Mouse (Mus musculus) midbrain, embryonic 13.5 days (tissue): ENCODE results near the gene Ikzf1. TPM values are rescaled to one million over a fixed set of nuclear protein-coding genes. Genes with fewer than 3 reads are reported as not detected.

Experiments used
- ATAC-seq: fragments of 200-750 bp; cut with Nextera tagmentation; 2 replicates; pipeline ENCODE4 v1.8.0; 2017; ENCODE audit warnings: mild to moderate bottlenecking, moderate TSS enrichment, moderate library complexity
- H3K27ac ChIP-seq: fragments of 300-500 bp; sonication (generic); 2 replicates; pipeline ENCODE4 v1.5.1; 2015; ENCODE audit warnings: inconsistent platforms, mild to moderate bottlenecking, moderate library complexity
- H3K27me3 ChIP-seq: fragments of 300-500 bp; sonication (generic); 2 replicates; pipeline ENCODE4 v1.6.1; 2015; ENCODE audit warnings: mild to moderate bottlenecking, inconsistent platforms
- H3K36me3 ChIP-seq: fragments of 300-500 bp; sonication (generic); 2 replicates; pipeline ENCODE4 v1.6.1; 2015; ENCODE audit warnings: mild to moderate bottlenecking, inconsistent platforms
- H3K4me1 ChIP-seq: fragments of 300-500 bp; sonication (generic); replicated peaks from 2 replicates; pipeline ENCODE4 v1.6.1; 2015; ENCODE audit warnings: inconsistent platforms
- H3K4me2 ChIP-seq: fragments of 300-500 bp; sonication (generic); replicated peaks from 2 replicates; pipeline ENCODE4 v1.6.1; 2015; ENCODE audit warnings: moderate library complexity, mild to moderate bottlenecking, inconsistent platforms
- H3K4me3 ChIP-seq: fragments of 300-500 bp; sonication (generic); replicated peaks from 2 replicates; pipeline ENCODE4 v1.5.1; 2015; ENCODE audit warnings: mild to moderate bottlenecking, inconsistent platforms
- H3K9ac ChIP-seq: fragments of 300-500 bp; sonication (generic); replicated peaks from 2 replicates; pipeline ENCODE4 v1.6.1; 2015; ENCODE audit warnings: mild to moderate bottlenecking, inconsistent platforms
- H3K9me3 ChIP-seq: fragments of 300-500 bp; sonication (generic); 2 replicates; pipeline ENCODE4 v1.6.1; 2016; ENCODE audit warnings: mild to moderate bottlenecking, inconsistent platforms
- WGBS: fragments of 180-500 bp; shearing (Covaris S2); methylation state at CpG from one replicate; pipeline ENCODE4 v1.1.7; 2015; 5-methylcytosine and 5-hydroxymethylcytosine counted together
- polyA plus RNA-seq: library from polyadenylated mRNA; unstranded; fragments of >200 nt; fragmentation: Nextera tagmentation; extraction: Ambion mirVana; gene quantifications from 2 replicates; pipeline ENCODE4 v1.2.1, GENCODE M21; 2015

The Ikzf1 gene
- polyA plus RNA-seq, 1 experiment from 2014 or later, result 1.2 TPM

- no peak overlapping the region for H3K9ac ChIP-seq
- H3K9me3 ChIP-seq, result no peaks in the 10 kb centered on the region
- no peak overlapping the region for H3K4me2 ChIP-seq
- H3K27ac ChIP-seq, result no peak overlapping the region
- H3K4me1 ChIP-seq, result no peaks in the 10 kb centered on the region
- H3K4me3 ChIP-seq, result no peak overlapping the region
- WGBS, result 73% methylated on average over 7 of the region's 7 CpGs
- no peaks in the 10 kb centered on the region for H3K27me3 ChIP-seq
- ATAC-seq, result no peak
- no peaks in the 10 kb centered on the region for H3K36me3 ChIP-seq
These were observed 26.9 kb downstream of the Ikzf1 start for GRCm38 (mm10) chr11:11711748-11712147.

GRCm38 (mm10) chr11:11714676-11715075 lies 29.9 kb downstream of the Ikzf1 start:
- Histone ChIP-seq H3K36me3 (no peaks in the 10 kb centered on the region), H3K27ac (no peak overlapping the region), H3K4me1 (no peaks in the 10 kb centered on the region), H3K27me3 (no peaks in the 10 kb centered on the region), H3K4me2 (no peak overlapping the region), H3K9me3 (no peaks in the 10 kb centered on the region), H3K4me3 (no peak overlapping the region), H3K9ac (no peak overlapping the region)
- WGBS, result 88% methylated on average over 2 of the region's 2 CpGs
- ATAC-seq, result no peak

- 93% methylated on average over 7 of the region's 7 CpGs for WGBS
- no peaks in the 10 kb centered on the region for H3K27me3 ChIP-seq
- ATAC-seq, result no peak
These were observed 31.3 kb downstream of the Ikzf1 start for GRCm38 (mm10) chr11:11715963-11716691.

DNA sequence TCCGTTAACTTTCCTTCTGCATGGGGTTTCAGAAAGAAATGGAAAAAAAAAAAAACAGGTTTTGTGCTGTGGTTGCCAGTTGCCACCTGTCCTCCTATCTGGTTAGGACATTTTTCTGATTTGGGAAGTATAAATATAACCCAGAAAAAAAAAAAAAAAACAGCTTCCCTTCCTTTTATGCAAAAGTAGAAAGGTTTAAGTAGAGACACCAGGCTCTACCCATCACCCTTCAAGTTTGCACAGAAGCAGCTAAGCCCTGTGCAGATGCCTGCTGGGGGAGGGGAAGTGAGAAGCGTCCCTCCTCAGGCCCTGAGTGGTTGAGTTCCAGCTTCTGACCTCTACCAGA lies 31.9 kb downstream of the Ikzf1 start:
- H3K9ac ChIP-seq, result no peak overlapping the region
- WGBS, result 82% methylated on average over 2 of the region's 2 CpGs

More at GRCm38 (mm10) chr11:11715963-11716691, 31.3 kb downstream of the Ikzf1 start:
- Histone ChIP-seq H3K4me3 (no peak overlapping the region), H3K9me3 (no peaks in the 10 kb centered on the region), H3K4me2 (no peak overlapping the region), H3K36me3 (no peaks in the 10 kb centered on the region), H3K9ac (no peak overlapping the region), H3K4me1 (no peaks in the 10 kb centered on the region), H3K27ac (no peak overlapping the region)

GRCm38 (mm10) chr11:11717606-11718167 lies 32.9 kb downstream of the Ikzf1 start:
- no peaks in the 10 kb centered on the region for H3K27me3 ChIP-seq
- 73% methylated on average over 4 of the region's 4 CpGs for WGBS
- ATAC-seq, result no peak
- H3K36me3 ChIP-seq, result no peaks in the 10 kb centered on the region
- H3K9me3 ChIP-seq, result no peaks in the 10 kb centered on the region
- H3K4me3 ChIP-seq, result no peak overlapping the region
- H3K9ac ChIP-seq, result no peak overlapping the region
- no peaks in the 10 kb centered on the region for H3K4me1 ChIP-seq
- no peak overlapping the region for H3K27ac ChIP-seq
- H3K4me2 ChIP-seq, result no peak overlapping the region

More for the DNA sequence above, 31.9 kb downstream of the Ikzf1 start:
- no peaks in the 10 kb centered on the region for H3K27me3 ChIP-seq
- H3K4me2 ChIP-seq, result no peak overlapping the region
- no peaks in the 10 kb centered on the region for H3K36me3 ChIP-seq
- no peaks in the 10 kb centered on the region for H3K9me3 ChIP-seq
- no peak overlapping the region for H3K4me3 ChIP-seq
- no peak for ATAC-seq
- no peaks in the 10 kb centered on the region for H3K4me1 ChIP-seq
- H3K27ac ChIP-seq, result no peak overlapping the region

- no peaks in the 10 kb centered on the region for H3K36me3 ChIP-seq
- WGBS, result 86% methylated on average over 5 of the region's 5 CpGs
- no peaks in the 10 kb centered on the region for H3K27me3 ChIP-seq
- no peak overlapping the region for H3K9ac ChIP-seq
- H3K9me3 ChIP-seq, result no peaks in the 10 kb centered on the region
- H3K4me3 ChIP-seq, result no peak overlapping the region
- H3K4me1 ChIP-seq, result no peaks in the 10 kb centered on the region
- H3K27ac ChIP-seq, result no peak overlapping the region
- no peak for ATAC-seq
- H3K4me2 ChIP-seq, result no peak overlapping the region
These were observed 34.9 kb downstream of the Ikzf1 start for GRCm38 (mm10) chr11:11719748-11720147.

- Histone ChIP-seq H3K9ac (no peak overlapping the region), H3K27ac (no peak overlapping the region), H3K4me2 (no peak overlapping the region), H3K4me3 (no peak overlapping the region), H3K36me3 (no peaks in the 10 kb centered on the region), H3K27me3 (no peaks in the 10 kb centered on the region), H3K9me3 (no peaks in the 10 kb centered on the region), H3K4me1 (no peaks in the 10 kb centered on the region)
- 89% methylated on average over 11 of the region's 11 CpGs for WGBS
- no peak for ATAC-seq
These were observed 40.6 kb downstream of the Ikzf1 start for GRCm38 (mm10) chr11:11725252-11725875.

DNA sequence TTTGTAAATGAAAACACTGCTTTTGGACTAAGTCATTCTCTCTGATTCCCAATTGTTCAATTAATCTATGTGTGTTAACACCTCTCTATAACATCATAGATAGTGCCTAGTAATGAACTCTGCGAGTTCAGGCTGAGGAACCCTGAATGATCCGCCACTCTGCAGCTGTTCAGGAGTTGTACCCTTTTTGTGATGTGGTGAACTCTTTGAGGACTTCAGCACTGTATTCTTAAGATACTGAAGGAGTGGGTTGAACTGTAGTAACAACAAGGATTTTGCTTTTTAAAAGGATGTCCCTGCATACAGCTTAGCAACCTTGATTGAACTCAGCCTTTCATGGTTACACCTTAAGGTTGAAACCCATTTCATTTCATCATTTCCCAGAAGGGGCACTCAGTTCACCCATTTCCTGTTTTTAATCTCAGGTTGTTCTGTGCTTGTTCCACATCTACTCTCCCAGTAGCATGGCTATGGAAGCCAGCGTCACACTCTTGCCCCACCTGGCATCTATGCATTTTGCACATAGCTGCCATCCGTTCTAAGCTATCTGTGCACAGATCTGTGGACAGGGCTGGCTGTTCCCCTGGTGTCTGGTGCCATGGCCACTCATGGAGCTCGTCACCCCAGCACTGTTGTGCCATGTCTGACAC lies 41.2 kb downstream of the Ikzf1 start:
- Histone ChIP-seq H3K9me3 (no peaks in the 10 kb centered on the region), H3K27ac (no peak overlapping the region), H3K36me3 (no peaks in the 10 kb centered on the region), H3K4me3 (no peak overlapping the region), H3K4me2 (no peak overlapping the region), H3K4me1 (no peaks in the 10 kb centered on the region), H3K9ac (no peak overlapping the region), H3K27me3 (no peaks in the 10 kb centered on the region)
- 90% methylated on average over 5 of the region's 5 CpGs for WGBS
- ATAC-seq, result no peak

GRCm38 (mm10) chr11:11726807-11727276 lies 42.0 kb downstream of the Ikzf1 start:
- H3K9ac ChIP-seq, result no peak overlapping the region
- H3K4me3 ChIP-seq, result no peak overlapping the region
- H3K4me2 ChIP-seq, result no peak overlapping the region
- ATAC-seq, result no peak
- WGBS, result 87% methylated on average over 4 of the region's 4 CpGs
- no peaks in the 10 kb centered on the region for H3K4me1 ChIP-seq
- no peaks in the 10 kb centered on the region for H3K36me3 ChIP-seq
- no peaks in the 10 kb centered on the region for H3K27me3 ChIP-seq
- no peaks in the 10 kb centered on the region for H3K9me3 ChIP-seq
- no peak overlapping the region for H3K27ac ChIP-seq

- no peaks in the 10 kb centered on the region for H3K36me3 ChIP-seq
These were observed 43.2 kb downstream of the Ikzf1 start for GRCm38 (mm10) chr11:11727936-11728556.

DNA sequence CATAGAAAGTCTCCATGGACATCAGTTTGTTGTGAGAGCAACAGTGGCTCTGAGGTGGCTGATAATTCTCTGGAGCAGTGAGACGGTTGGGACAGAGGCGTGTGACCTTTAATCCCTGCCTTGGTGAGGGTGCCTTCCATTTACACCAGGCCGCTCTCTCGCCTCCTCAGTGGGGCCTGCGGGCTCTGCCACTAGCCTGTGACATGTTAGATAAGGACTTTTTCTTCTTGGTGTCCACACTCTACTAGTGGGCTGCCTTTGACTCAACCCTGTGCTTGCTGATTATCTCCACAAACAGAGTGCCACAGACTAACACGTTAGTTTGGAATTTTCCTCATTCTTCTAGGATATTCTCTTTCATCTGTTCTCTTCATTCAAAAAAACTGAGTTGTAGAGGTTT lies 44.4 kb downstream of the Ikzf1 start:
- Histone ChIP-seq H3K4me3 (no peak overlapping the region), H3K9me3 (no peaks in the 10 kb centered on the region), H3K9ac (no peak overlapping the region), H3K4me1 (no peaks in the 10 kb centered on the region), H3K36me3 (no peaks in the 10 kb centered on the region), H3K27ac (no peak overlapping the region), H3K27me3 (no peaks in the 10 kb centered on the region), H3K4me2 (no peak overlapping the region)
- 81% methylated on average over 6 of the region's 6 CpGs for WGBS
- ATAC-seq, result no peak

More at GRCm38 (mm10) chr11:11727936-11728556, 43.2 kb downstream of the Ikzf1 start:
- 87% methylated on average over 10 of the region's 10 CpGs for WGBS
- Histone ChIP-seq H3K4me3 (no peak overlapping the region), H3K27ac (no peak overlapping the region), H3K9me3 (no peaks in the 10 kb centered on the region), H3K4me1 (no peaks in the 10 kb centered on the region), H3K9ac (no peak overlapping the region), H3K27me3 (no peaks in the 10 kb centered on the region), H3K4me2 (no peak overlapping the region)
- no peak for ATAC-seq

GRCm38 (mm10) chr11:11730062-11730461 lies 45.3 kb downstream of the Ikzf1 start:
- 88% methylated on average over 1 of the region's 1 CpGs for WGBS
- Histone ChIP-seq H3K9me3 (no peaks in the 10 kb centered on the region), H3K4me2 (no peak overlapping the region), H3K4me1 (no peaks in the 10 kb centered on the region), H3K27ac (no peak overlapping the region), H3K9ac (no peak overlapping the region), H3K4me3 (no peak overlapping the region), H3K27me3 (no peaks in the 10 kb centered on the region), H3K36me3 (no peaks in the 10 kb centered on the region)
- no peak for ATAC-seq
